Mouse (Mus musculus): ENCODE measurements around the gene Dynlt1c.
"Not testable (repeated sequence)": the region's sequence is repeated elsewhere in the genome, so short reads cannot be mapped to it uniquely, and the experiment has no call there.

DNA sequence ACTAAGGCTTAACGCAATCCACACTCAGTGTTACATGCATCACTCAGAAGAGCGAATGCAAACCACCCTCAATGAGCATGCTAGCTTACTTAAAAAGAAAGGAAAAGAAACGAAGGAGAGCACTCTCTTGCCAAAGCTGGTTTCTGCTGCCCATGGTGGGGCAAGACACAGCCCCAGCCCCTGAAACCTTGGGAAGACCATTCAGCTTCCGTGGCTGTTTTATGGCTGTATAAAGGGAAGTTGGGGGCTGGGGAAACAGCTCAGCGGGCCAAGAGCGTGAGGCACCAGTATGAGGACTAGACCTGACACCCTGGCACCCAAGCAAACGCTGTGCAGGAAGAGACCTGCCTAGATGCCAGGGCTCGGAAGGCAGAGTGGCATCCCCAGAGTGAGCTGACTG is 37.0 kb downstream of the Dynlt1c start:
- not testable (repeated sequence) for TF ChIP-seq CTCF, EP300 (IDR thresholded peaks at IDR 0.05; ENCODE audit: low read depth)

Measured in liver, postnatal 0 days (tissue).